Mouse (Mus musculus): ENCODE measurements at regions not wholly inside any gene's neighbourhood (a gene's known extent, or its start where the extent isn't known, plus 50 kb on each side); places are given as distances from the start of the nearest gene placed in this dataset.

GRCm38 (mm10) chr4:152731988-152732387 lies 254.3 kb upstream of the Kcnab2 start:
- Histone ChIP-seq H3K4me3 (replicated peaks; ENCODE audit: low read length) (no peak overlapping the region), H3K4me1 (replicated peaks; ENCODE audit: low read depth, low read length) (peaks cover 23% of the 10 kb centered on the region), H3K9me3 (ENCODE audit: low read length) (no peaks in the 10 kb centered on the region), H3K36me3 (ENCODE audit: insufficient read depth, low read length) (no peaks in the 10 kb centered on the region), H3K27me3 (ENCODE audit: insufficient read depth, low read length) (no peaks in the 10 kb centered on the region)
- TF ChIP-seq CTCF (conservative IDR thresholded peaks at IDR 0.05; ENCODE audit: low read length) (peak; percentile 23; the same call in 1 of the 2 replicates), POU5F1 (IDR thresholded peaks at IDR 0.05; ENCODE audit: borderline replicate concordance, low read length) (no peak)

GRCm38 (mm10) chr4:152731082-152731720 lies 253.5 kb upstream of the Kcnab2 start:
- no peaks in the 10 kb centered on the region for H3K36me3 ChIP-seq (ENCODE audit: insufficient read depth, low read length)
- no peak overlapping the region for H3K4me3 ChIP-seq (replicated peaks; ENCODE audit: low read length)
- H3K27me3 ChIP-seq (ENCODE audit: insufficient read depth, low read length): no peaks in the 10 kb centered on the region
- H3K4me1 ChIP-seq (replicated peaks; ENCODE audit: low read depth, low read length): peaks cover 23% of the 10 kb centered on the region
- no peaks in the 10 kb centered on the region for H3K9me3 ChIP-seq (ENCODE audit: low read length)
- TF ChIP-seq POU5F1 (IDR thresholded peaks at IDR 0.05; ENCODE audit: borderline replicate concordance, low read length) (no peak), NANOG (IDR thresholded peaks at IDR 0.05; ENCODE audit: borderline replicate concordance, low read length) (no peak), CTCF (conservative IDR thresholded peaks at IDR 0.05; ENCODE audit: low read length) (no peak)

GRCm38 (mm10) chr4:152729421-152729820 lies 251.8 kb upstream of the Kcnab2 start:
- Histone ChIP-seq H3K4me1 (replicated peaks; ENCODE audit: low read depth, low read length) (peaks cover 15% of the 10 kb centered on the region), H3K27me3 (ENCODE audit: insufficient read depth, low read length) (no peaks in the 10 kb centered on the region), H3K9me3 (ENCODE audit: low read length) (no peaks in the 10 kb centered on the region), H3K4me3 (replicated peaks; ENCODE audit: low read length) (no peak overlapping the region), H3K36me3 (ENCODE audit: insufficient read depth, low read length) (no peaks in the 10 kb centered on the region)
- no peak for TF ChIP-seq NANOG (IDR thresholded peaks at IDR 0.05; ENCODE audit: borderline replicate concordance, low read length)
- no peak for TF ChIP-seq POU5F1 (IDR thresholded peaks at IDR 0.05; ENCODE audit: borderline replicate concordance, low read length)
- TF ChIP-seq CTCF (conservative IDR thresholded peaks at IDR 0.05; ENCODE audit: low read length): no peak

GRCm38 (mm10) chr4:152725881-152726280 lies 248.2 kb upstream of the Kcnab2 start:
- Histone ChIP-seq H3K4me1 (replicated peaks; ENCODE audit: low read depth, low read length) (0 out of 2 replicates have a peak, but pooled peaks cover under 1% of the 10 kb centered on the region), H3K4me3 (replicated peaks; ENCODE audit: low read length) (no peak overlapping the region), H3K36me3 (ENCODE audit: insufficient read depth, low read length) (no peaks in the 10 kb centered on the region), H3K27me3 (ENCODE audit: insufficient read depth, low read length) (no peaks in the 10 kb centered on the region), H3K9me3 (ENCODE audit: low read length) (no peaks in the 10 kb centered on the region)
- TF ChIP-seq CTCF (conservative IDR thresholded peaks at IDR 0.05; ENCODE audit: low read length) (no peak), POU5F1 (IDR thresholded peaks at IDR 0.05; ENCODE audit: borderline replicate concordance, low read length) (no peak), NANOG (IDR thresholded peaks at IDR 0.05; ENCODE audit: borderline replicate concordance, low read length) (no peak)

DNA sequence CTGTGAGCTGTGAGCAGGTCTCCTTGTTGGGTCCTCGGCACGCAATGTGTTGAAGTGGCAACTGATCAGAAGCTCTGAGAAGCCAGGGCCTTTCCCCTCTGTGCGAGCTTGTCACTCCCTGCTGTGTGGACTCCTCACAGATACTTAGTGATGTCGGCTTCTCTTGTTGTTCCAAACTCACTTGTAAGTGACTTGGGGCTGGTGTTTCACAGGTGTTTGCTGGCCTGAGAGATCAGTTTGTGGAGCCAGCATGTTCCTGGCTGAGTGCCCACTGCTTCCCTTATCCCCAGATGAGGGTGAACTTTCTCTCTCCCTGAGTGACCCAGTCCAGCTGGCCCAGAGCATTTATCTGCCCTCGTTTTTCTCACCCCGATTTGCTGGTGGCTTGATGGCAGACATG lies 247.8 kb upstream of the Kcnab2 start:
- Histone ChIP-seq H3K4me3 (replicated peaks; ENCODE audit: low read length) (no peak overlapping the region), H3K9me3 (ENCODE audit: low read length) (no peaks in the 10 kb centered on the region), H3K4me1 (replicated peaks; ENCODE audit: low read depth, low read length) (no peaks in the 10 kb centered on the region), H3K27me3 (ENCODE audit: insufficient read depth, low read length) (no peaks in the 10 kb centered on the region), H3K36me3 (ENCODE audit: insufficient read depth, low read length) (no peaks in the 10 kb centered on the region)
- TF ChIP-seq POU5F1 (IDR thresholded peaks at IDR 0.05; ENCODE audit: borderline replicate concordance, low read length) (no peak), NANOG (IDR thresholded peaks at IDR 0.05; ENCODE audit: borderline replicate concordance, low read length) (no peak), CTCF (conservative IDR thresholded peaks at IDR 0.05; ENCODE audit: low read length) (no peak)

GRCm38 (mm10) chr4:152724741-152725140 lies 247.1 kb upstream of the Kcnab2 start:
- Histone ChIP-seq H3K27me3 (ENCODE audit: insufficient read depth, low read length) (no peaks in the 10 kb centered on the region), H3K4me1 (replicated peaks; ENCODE audit: low read depth, low read length) (no peaks in the 10 kb centered on the region), H3K4me3 (replicated peaks; ENCODE audit: low read length) (no peak overlapping the region), H3K36me3 (ENCODE audit: insufficient read depth, low read length) (no peaks in the 10 kb centered on the region), H3K9me3 (ENCODE audit: low read length) (no peaks in the 10 kb centered on the region)
- TF ChIP-seq NANOG (IDR thresholded peaks at IDR 0.05; ENCODE audit: borderline replicate concordance, low read length): no peak
- no peak for TF ChIP-seq CTCF (conservative IDR thresholded peaks at IDR 0.05; ENCODE audit: low read length)
- no peak for TF ChIP-seq POU5F1 (IDR thresholded peaks at IDR 0.05; ENCODE audit: borderline replicate concordance, low read length)

- TF ChIP-seq CTCF (conservative IDR thresholded peaks at IDR 0.05; ENCODE audit: low read length) (no peak), POU5F1 (IDR thresholded peaks at IDR 0.05; ENCODE audit: borderline replicate concordance, low read length) (no peak), NANOG (IDR thresholded peaks at IDR 0.05; ENCODE audit: borderline replicate concordance, low read length) (no peak)
- H3K36me3 ChIP-seq (ENCODE audit: insufficient read depth, low read length): no peaks in the 10 kb centered on the region
Measured at GRCm38 (mm10) chr4:152724026-152724425, 246.4 kb upstream of the Kcnab2 start.

DNA sequence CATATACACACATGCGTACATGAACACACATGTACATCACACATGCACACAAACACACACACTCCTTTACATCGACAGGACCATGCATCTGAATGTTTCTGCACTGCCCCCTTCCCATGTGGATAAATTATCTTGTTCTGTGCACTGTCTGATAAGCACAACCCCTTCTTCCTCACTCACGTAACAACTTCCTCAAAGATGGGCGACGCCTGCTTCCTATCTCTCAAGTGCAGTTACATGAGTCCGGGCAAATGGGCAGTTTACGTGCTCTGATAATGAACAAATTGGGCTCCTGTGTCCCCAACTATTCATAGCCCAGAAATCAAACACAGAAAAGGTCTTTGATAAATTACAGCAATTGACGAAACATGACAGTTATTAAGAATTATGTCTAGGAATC lies 242.9 kb upstream of the Kcnab2 start:
- Histone ChIP-seq H3K4me3 (replicated peaks; ENCODE audit: low read length) (no peak overlapping the region), H3K4me1 (replicated peaks; ENCODE audit: low read depth, low read length) (no peaks in the 10 kb centered on the region), H3K27me3 (ENCODE audit: insufficient read depth, low read length) (no peaks in the 10 kb centered on the region), H3K9me3 (ENCODE audit: low read length) (no peaks in the 10 kb centered on the region), H3K36me3 (ENCODE audit: insufficient read depth, low read length) (no peaks in the 10 kb centered on the region)
- no peak for TF ChIP-seq CTCF (conservative IDR thresholded peaks at IDR 0.05; ENCODE audit: low read length)
- no peak for TF ChIP-seq NANOG (IDR thresholded peaks at IDR 0.05; ENCODE audit: borderline replicate concordance, low read length)
- TF ChIP-seq POU5F1 (IDR thresholded peaks at IDR 0.05; ENCODE audit: borderline replicate concordance, low read length): no peak

More at GRCm38 (mm10) chr4:152724026-152724425, 246.4 kb upstream of the Kcnab2 start:
- H3K4me1 ChIP-seq (replicated peaks; ENCODE audit: low read depth, low read length): no peaks in the 10 kb centered on the region
- no peaks in the 10 kb centered on the region for H3K27me3 ChIP-seq (ENCODE audit: insufficient read depth, low read length)
- no peak overlapping the region for H3K4me3 ChIP-seq (replicated peaks; ENCODE audit: low read length)
- no peaks in the 10 kb centered on the region for H3K9me3 ChIP-seq (ENCODE audit: low read length)
